Mouse (Mus musculus) left cerebral cortex, postnatal 25 days (tissue): Measurements from ENCODE around the gene Sln. TPM values are rescaled to one million over a fixed set of nuclear protein-coding genes. Genes with fewer than 3 reads are reported as not detected.

Source experiments
- DNase-seq, 2 experiments: peaks; one replicate each; pipeline ENCODE4 v3.0.0; 2022; ENCODE audit warnings: low spot score in 2 of 2, mixed read lengths in 1 of 2
- intact Hi-C: fragments of 180-260 bp; cut with DNase I; formaldehyde crosslinking; loops from one replicate; pipeline ENCODE4 v1.15.1; 2025
- total RNA-seq, 2 experiments: library from RNA; stranded (reverse); gene quantifications; 2 replicates each; pipeline ENCODE4 v1.2.3; 2021

Gene Sln
- total RNA-seq, 2 experiments from 2014 or later, result not detected

GRCm38 (mm10) chr9:53895827-53896226 lies 45.9 kb downstream of the Sln start:
- intact Hi-C loops, result loop anchor here (10.0 kb wide), 1 partner anchor 439 kb away; no protein-coding TSS in a partner anchor
- no peak for DNase-seq

DNA sequence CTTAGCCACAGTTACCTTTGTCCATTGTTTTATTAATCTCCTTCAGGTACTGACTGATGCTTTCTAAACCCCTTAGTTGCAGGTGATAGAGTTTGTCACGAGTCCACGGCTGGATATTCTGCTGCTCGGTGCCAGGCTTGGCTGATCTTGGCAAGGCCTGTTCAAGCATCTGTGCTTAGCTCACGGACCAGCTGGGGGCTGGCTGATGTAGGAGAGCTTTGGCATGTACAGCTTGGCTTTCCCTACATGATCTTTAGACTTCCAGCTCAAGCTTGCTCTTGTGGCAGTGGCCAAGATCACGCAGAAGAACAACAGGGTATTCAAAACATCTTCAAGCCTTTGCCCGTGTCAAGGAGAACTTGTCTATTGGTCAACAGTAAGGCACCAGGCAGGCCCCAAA lies 49.9 kb downstream of the Sln start:
- intact Hi-C loops, result loop anchor here (10.0 kb wide), 1 partner anchor 435 kb away; no protein-coding TSS in a partner anchor
- peak in 1 of 2 experiments; percentile 50 for DNase-seq

GRCm38 (mm10) chr9:53903215-53903842 lies 53.4 kb downstream of the Sln start:
- intact Hi-C loops, result no loop called here
- DNase-seq, result peak in 1 of 2 experiments; percentile 74

Other genes starting within 250 kb of the Sln start
- 10 to 100 TPM; 61.8 TPM for gene Acat1, start 239.8 kb upstream of the Sln start, total RNA-seq
- gene Cul5, start 180.2 kb upstream of the Sln start, total RNA-seq, result 10 to 100 TPM; 54.9 to 56.9 TPM
- gene Rab39, start 143.9 kb upstream of the Sln start, total RNA-seq, result 1 to 10 TPM; 1.3 to 1.6 TPM
- gene Slc35f2, start 78.6 kb upstream of the Sln start, total RNA-seq, result 1 to 10 TPM; 2.8 to 2.9 TPM
- gene Elmod1, start 125.1 kb downstream of the Sln start, total RNA-seq, result 100 to 1,000 TPM; 192 to 196 TPM
- 1 to 10 TPM; 7.6 to 9.2 TPM for gene Tnfaip8l3, start 218.2 kb downstream of the Sln start, total RNA-seq